Mouse (Mus musculus): ENCODE results near the gene Trarg1.

Trarg1 gene

GRCm38 (mm10) chr11:76674704-76675103 lies 4.9 kb upstream of the Trarg1 start:
- no peak for DNase-seq

- no peak for DNase-seq
These were observed 6.0 kb downstream of the Trarg1 start for GRCm38 (mm10) chr11:76685604-76686003.

DNA sequence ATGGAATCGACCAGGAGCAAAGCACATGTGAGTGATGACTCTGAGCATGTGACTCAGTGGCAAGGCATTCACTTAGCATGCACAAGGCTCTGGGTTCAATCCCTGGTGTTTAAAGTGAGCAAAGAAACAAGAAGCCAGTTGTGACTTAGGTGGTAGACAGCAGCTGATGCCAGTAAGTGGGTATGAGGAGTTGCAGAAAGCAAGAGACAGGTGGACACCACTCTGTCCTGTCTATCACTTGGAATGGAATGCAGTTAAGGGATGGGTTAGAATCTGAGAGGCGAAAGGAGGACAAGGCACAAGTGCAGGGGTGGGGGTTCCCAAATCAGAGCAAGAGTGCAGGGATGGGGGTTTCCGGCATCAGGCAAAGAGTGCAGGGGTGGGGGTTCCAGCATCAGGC lies 12.5 kb downstream of the Trarg1 start:
- DNase-seq = no peak

DNA sequence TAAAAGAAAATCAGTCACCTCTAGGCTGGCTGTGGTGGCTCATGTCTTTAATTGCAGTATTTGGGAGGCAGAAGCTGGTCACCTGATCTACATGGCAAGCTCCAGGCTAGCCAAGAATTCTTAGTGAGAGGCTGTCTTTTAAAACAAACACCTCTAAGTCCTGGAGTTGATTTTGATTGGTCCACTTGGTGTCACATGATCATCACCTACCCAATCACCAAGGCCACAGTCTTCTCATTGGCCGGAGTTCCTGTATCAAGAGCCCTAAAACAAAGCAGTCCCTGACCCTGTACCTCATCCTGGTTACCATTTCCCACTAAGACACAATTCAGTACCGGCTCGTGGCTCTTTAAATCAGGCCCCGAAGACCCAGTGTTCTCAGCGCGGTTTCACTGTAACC lies 16.2 kb downstream of the Trarg1 start:
- no peak for DNase-seq

DNA sequence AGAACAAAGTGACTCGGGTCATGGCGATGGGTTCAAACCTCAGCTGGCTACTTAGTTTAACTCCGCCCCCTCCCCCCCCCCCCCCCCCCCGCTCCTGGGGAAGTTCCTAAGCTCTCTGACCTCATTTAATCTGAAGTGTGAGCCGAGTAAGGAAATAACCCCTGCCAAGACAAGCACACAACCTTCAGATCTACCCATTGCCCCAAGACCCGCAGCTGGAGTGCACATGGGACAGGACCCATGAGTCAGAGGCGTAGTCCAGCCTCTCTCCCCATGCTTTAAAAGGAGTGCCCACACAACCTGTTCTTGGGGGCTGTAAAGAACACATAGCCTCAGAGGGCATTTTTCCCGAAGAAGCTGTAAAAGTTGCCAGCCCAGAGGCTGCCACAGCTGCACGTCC lies 20.0 kb downstream of the Trarg1 start:
- no peak for DNase-seq

DNA sequence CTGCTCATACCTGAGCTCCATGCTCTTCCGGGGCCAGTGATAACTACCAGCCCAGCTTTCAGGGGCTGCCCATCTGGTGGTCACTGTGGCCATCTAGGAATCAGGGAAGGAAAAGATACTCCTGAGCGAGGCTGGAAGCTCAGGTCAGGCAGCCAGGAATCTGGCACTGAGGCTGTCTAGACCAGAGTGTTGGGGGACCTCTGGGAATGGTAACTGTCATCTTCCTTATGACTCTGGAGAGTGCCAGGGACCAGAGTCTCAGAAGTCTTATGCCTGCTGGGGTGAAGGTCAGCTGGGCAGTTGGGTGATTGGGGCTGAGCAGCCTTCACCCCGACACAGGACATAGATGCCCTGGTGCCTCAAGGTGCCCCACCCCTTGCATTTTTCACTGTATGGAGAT lies 28.0 kb downstream of the Trarg1 start:
- DNase-seq = no peak

DNA sequence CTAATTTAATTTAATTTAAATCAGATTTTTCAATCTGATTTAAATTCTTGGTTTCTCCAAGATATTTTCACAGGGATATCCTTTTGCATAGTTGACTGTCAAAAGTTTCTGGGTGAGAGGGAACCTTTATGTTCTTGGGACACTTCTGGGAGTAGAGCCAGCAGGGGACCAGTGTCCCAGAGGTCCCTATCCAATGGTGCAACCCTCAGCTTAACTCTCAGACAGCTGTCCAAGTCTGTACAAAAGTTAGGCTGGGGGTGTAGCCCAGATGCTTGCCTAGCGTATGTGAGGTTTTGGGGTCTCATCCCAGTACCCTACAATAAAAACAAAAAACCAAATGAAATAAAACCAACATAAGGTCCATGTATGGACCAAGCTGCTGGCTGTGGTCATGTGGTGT lies 28.5 kb downstream of the Trarg1 start:
- DNase-seq = no peak

GRCm38 (mm10) chr11:76708881-76709280 lies 29.3 kb downstream of the Trarg1 start:
- peak; percentile 30 for DNase-seq

DNA sequence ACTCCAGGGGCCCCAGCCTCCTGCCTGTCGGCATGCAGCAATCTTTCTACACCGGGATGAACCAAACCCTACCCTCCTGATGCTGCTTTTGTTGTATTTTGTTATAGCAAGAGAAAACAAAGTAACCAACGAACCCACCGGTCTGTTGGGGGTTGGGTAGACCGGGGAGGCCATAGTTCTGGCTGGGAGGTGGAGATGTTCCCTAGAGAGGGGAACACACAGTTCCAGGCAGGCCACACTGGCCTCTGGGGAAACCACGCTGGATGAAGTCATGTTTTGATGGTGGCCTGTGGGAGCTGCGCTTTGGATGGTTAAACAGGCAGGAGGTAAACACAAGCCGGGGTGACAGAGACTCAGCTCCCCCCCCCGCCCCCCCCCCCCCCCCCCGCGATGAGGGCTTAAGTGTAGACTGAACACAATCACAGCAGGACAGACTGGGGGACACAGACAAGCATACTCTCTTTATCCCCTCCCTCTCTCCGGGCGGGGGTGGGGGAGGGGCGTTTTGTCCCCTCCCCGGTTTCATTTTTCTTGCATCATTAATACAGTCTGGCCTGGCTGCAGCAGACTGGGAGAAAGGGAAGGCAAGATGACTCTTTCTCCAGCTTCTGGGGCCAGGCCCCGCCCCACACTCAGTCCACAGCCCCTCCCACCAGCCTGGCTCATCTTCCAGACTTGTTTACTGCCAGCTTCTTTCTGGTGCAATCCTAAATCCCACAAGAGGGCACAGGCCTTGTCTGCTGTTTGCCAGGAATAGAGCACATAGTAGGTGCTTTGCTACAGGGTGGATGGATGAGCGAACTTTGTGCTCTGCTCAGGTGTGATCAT lies 30.2 kb downstream of the Trarg1 start:
- peak; percentile 9 for DNase-seq

- no peak for DNase-seq
These were observed 37.4 kb downstream of the Trarg1 start for GRCm38 (mm10) chr11:76717000-76717399.

DNA sequence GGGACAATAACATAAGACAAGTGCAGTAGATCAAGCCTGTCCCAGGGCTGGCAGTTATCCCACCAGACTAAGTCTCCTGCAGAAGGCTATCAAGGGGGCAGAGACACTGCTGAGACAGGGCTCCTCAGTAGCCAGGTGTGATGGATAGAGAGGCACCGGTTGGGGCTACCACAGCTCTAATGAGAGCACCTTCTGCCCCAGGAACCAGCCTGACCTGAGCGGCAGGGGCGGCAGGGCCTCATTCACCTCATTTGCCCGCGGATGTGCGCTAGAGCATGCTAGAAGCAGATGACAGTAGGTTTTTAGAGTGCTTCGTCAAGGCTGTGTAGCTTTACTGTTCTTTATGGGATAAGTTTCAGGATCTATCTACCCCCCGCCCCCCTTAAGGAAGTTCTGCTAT lies 44.3 kb downstream of the Trarg1 start:
- DNase-seq = no peak

DNA sequence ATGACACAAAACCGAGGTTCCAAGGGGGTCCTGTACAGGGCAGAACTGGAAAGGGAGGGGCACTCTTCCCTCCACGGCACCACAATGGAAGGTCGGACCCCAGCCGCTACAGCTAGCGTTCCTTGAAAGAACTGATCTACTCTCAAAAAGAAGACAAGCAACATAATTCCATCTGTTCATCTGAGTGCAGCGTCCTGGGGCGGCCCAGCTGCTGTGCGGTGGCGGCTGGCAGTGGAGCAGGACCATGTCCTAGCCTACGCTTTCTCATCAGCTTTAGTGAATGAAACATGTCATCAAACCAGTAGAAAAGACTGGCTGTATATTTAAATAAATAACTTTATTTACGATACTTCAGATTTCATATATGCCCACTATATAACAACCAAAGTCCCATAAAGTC lies 48.5 kb downstream of the Trarg1 start:
- no peak for DNase-seq

DNA sequence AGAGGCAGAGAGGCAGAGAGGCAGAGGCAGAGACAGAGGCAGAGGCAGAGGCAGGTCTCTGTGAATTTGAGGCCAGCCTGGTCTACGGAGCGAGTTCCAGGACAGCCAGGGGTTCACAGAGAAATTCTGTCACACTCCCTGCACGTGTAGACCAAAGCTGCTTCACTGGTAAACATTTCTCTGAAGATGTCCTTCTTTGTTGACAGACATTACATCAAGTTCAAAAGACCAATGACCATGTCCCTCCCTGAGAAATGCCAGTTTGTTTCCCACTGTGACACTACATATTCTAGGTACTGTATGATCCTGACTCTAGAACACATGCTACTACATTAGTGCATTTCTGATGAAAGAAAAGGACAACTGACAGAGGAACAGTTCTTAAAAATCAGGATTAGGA lies 51.0 kb downstream of the Trarg1 start:
- no peak for DNase-seq

DNA sequence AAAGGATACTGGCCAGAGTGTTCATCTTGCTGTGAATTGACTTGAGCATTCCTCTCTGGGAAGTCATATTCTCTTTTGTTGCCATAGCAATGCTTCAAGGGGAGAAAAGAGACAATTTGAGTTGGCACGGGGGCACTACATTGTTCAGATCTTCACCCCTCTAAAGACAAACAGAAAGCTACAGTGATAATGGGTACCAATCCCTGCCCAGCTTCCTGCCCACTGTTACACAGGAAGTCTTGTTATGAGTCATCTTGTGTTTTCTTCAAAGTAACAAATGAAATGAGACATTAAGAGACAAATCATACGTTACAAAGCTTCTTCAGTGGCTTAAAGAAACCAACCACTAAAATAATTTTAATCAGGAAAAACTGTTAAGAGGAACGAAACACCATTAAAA lies 55.0 kb downstream of the Trarg1 start:
- DNase-seq = no peak

DNA sequence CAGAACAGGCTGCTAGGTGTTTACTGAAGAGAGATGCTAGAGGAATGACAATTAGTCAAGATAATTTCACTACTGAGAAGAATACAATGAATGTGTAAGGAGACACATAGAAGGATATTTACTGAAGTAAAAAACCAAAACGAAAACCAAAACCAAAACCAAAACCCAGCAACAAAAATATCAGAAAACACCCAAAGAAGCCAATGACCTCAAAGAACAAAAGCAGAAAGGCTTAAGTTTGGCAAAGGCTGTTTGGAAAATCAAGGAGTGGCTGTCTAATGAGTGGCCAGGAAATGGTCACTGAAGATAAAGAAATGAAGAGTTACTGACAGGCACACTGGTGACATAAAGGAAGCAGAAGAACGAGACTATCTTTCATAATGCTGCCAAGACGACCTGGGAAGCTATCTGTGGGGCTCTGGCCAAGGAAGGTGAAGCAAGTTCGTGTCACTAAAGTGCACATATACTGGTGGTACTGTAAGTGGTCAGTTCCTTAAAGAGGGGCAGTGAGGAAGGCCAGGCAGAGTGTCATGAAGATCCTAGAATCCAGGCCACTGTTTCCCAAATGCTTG lies 56.2 kb downstream of the Trarg1 start:
- DNase-seq = no peak

DNA sequence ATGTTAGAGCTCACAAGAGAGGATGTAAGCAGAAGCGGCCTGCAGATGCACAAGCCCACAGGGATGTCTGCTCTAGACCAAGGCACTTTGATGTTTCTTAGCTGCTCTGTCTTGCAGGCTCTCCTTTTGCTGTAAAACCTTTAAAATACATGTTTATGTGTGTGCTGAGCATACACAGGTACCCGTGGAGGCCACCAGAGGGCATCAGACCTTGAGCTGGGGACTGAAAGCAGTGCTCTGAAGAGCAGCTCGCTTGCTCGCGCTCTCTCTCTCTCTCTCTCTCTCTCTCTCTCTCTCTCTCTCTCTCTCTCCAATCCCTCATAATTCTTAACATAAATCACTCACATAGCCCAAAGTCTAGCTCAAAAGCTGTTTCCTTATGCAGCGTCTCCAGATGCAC lies 59.5 kb downstream of the Trarg1 start:
- DNase-seq = peak; percentile 22

GRCm38 (mm10) chr11:76742511-76742910 lies 62.9 kb downstream of the Trarg1 start:
- DNase-seq = no peak

DNA sequence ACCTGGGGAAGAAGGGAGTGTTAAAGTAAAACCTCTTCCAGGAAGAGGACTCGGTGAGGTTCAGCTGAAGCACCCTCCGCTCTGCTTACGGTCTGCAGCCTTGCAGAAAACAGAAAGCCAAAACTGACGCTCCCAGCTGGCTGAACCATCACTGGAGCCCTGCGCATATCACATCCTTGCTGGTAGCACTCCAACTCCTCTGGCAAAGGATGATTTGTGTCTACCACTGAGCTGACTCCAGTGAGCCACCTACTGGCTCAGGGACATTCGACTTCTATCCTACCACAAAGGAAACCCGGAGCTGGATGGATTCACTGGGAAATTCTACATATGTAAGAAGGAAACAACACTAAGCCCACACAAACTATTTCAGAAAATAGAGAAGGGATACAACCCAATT lies 64.9 kb downstream of the Trarg1 start:
- DNase-seq = peak; percentile 12

GRCm38 (mm10) chr11:76745921-76746320 lies 66.3 kb downstream of the Trarg1 start:
- DNase-seq = no peak
